Mouse (Mus musculus): ENCODE data around the gene Nebl. TPM values are rescaled to one million over a fixed set of nuclear protein-coding genes. Genes with fewer than 3 reads are reported as not detected.

Nebl gene
- total RNA-seq, 2 experiments from 2014 or later, result 60.6 to 63.0 TPM

GRCm38 (mm10) chr2:17714661-17715060 is 16.6 kb downstream of the Nebl start:
- intact Hi-C loops (cut with DNase I), result no loop called here
- DNase-seq (ENCODE audit: low spot score in 2 of 2), result peak in 1 of 2 experiments; percentile 51

DNA sequence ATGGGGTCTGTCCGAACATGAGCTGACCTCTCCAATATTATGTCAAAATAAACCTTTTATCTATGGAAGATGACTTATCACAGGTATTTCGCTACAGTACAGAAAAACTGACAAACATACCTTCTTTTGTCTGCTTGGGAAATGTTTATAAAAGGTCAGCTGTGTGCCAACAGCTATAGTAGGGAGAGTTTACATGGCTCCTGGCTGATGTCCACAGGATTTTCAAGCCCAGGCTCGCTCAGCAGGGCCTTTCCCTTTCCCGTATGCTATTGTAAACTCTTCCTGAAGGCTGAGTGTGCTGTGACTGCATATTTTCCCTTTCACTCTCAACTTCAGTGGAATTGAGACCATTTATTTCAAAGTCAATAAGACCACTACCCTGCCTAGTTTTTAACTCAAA is 17.1 kb downstream of the Nebl start:
- DNase-seq (ENCODE audit: low spot score in 2 of 2), result no peak
- intact Hi-C loops (cut with DNase I), result no loop called here

DNA sequence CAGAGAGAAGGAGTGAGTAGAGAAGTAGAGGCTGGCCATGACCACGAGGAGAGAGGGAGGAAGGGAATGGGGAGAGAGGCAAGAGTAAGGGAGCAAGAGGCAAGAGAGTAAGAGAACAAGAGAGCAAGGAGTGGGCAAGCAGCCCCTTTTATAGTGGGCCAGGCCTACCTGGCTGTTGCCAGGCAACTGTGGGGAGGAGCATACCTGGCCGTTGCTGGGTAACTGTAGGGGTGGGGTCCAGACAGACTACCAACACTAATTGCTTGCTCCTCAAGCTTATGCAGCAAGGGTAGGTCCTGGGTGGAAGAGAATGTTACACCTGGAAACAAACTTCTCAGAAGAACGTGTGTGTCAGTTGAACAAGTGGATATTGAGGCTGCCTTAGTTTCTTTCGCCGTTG is 20.0 kb downstream of the Nebl start:
- DNase-seq (ENCODE audit: low spot score in 2 of 2), result no peak
- intact Hi-C loops (cut with DNase I), result no loop called here

- no peak for DNase-seq (ENCODE audit: low spot score in 2 of 2)
- intact Hi-C loops (cut with DNase I), result no loop called here
Measured at GRCm38 (mm10) chr2:17710083-17710482, 21.2 kb downstream of the Nebl start.

DNA sequence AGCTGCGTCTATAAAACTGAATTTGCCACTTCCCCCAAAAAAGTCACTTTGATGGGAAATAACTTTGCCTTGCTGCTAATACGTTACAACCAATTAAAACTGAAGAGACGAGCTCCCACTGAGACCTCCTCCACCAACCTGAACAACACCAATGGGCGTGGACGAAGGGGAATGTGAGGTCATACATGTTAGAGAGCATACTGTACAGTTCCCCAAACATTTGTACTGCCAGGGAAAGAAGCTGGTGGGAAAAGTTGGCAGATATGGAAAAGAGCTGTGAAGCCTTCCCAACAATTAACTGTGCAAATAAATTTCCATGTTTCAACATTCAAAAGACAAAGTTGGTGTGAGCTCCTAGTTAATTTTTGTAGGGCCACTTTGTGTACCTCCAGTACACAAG is 25.3 kb downstream of the Nebl start:
- intact Hi-C loops (cut with DNase I), result no loop called here

DNA sequence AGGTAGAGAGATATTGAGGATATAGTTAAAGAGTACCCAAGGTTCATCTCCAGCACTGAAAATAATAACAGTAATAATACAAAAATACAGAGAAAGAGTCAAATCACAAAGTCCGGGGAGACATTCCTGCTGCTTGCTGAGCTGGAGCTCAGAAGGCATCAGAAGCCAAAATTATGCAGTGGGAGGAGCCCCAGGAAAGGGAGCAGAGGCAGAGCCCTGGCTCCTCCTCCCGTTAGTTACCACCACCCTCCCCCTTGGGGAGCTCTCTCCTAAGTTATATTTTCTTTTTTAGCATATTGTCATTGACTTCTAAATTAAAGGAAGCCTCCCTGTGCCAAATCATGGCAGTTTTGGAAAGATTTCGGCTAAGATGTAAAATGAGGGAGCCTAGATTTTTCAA is 25.8 kb downstream of the Nebl start:
- DNase-seq (ENCODE audit: low spot score in 2 of 2), result no peak
- intact Hi-C loops (cut with DNase I), result no loop called here

More for the DNA sequence above, 25.3 kb downstream of the Nebl start:
- no peak for DNase-seq (ENCODE audit: low spot score in 2 of 2)

GRCm38 (mm10) chr2:17703170-17703512 is 28.1 kb downstream of the Nebl start:
- intact Hi-C loops (cut with DNase I), result no loop called here
- DNase-seq (ENCODE audit: low spot score in 2 of 2), result peak in 1 of 2 experiments; percentile 42

GRCm38 (mm10) chr2:17702481-17703169 is 28.6 kb downstream of the Nebl start:
- intact Hi-C loops (cut with DNase I), result no loop called here
- peak in 1 of 2 experiments; percentile 45 for DNase-seq (ENCODE audit: low spot score in 2 of 2)

GRCm38 (mm10) chr2:17698161-17699087 is 32.8 kb downstream of the Nebl start:
- intact Hi-C loops (cut with DNase I), result no loop called here
- DNase-seq (ENCODE audit: low spot score in 2 of 2), result no peak

- DNase-seq (ENCODE audit: low spot score in 2 of 2), result no peak
- intact Hi-C loops (cut with DNase I), result no loop called here
Measured at GRCm38 (mm10) chr2:17692926-17693325, 38.3 kb downstream of the Nebl start.

GRCm38 (mm10) chr2:17690264-17690663 is 41.0 kb downstream of the Nebl start:
- intact Hi-C loops (cut with DNase I), result no loop called here
- DNase-seq (ENCODE audit: low spot score in 2 of 2), result no peak

DNA sequence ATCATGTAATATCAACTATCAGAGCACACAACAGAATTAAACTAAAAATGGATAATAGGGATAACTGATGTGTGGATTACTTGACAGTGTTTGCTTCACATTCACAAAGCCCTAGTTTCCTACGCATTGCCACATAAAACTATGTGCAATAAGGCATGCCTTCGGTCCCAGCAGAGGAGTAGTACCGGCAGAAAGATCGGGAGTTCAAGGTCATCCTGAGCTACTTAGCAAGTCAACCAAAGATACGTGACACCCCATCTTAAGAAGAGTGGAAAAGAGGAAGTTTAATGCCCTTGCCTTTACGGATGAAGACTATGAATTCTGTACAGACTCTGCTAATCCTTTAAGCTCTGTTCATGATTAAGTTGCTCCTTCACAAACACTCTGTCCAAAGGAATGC is 44.1 kb downstream of the Nebl start:
- intact Hi-C loops (cut with DNase I), result no loop called here
- DNase-seq (ENCODE audit: low spot score in 2 of 2), result no peak

- no peak for DNase-seq (ENCODE audit: low spot score in 2 of 2)
- intact Hi-C loops (cut with DNase I), result no loop called here
Measured at GRCm38 (mm10) chr2:17683326-17684040, 47.8 kb downstream of the Nebl start.

GRCm38 (mm10) chr2:17672156-17672555 is 59.1 kb downstream of the Nebl start:
- intact Hi-C loops (cut with DNase I), result no loop called here
- DNase-seq (ENCODE audit: low spot score in 2 of 2), result no peak

GRCm38 (mm10) chr2:17671566-17671965 is 59.7 kb downstream of the Nebl start:
- intact Hi-C loops (cut with DNase I), result no loop called here
- no peak for DNase-seq (ENCODE audit: low spot score in 2 of 2)

DNA sequence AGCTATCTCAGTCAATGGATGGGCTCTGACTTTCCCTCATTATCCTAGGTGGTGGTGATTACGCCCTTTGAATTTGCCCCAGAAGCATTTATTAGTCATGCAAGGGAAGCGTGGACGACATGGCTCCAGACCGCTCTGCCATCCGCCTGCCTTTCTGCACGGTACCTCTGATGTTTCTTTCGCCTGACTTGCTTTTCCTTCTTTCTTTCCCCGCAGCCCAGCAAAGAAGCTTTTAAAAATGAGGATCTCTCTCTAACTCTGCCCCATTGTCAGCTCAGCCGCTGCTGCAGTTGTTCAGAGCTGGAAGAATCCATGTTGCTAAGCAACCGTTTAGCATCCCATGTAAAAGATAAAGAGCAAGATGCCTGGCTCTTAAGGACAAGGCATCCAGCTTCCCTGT is 61.3 kb downstream of the Nebl start:
- peak; percentile 43 to 51 for DNase-seq (ENCODE audit: low spot score in 2 of 2)
- intact Hi-C loops (cut with DNase I), result no loop called here

DNA sequence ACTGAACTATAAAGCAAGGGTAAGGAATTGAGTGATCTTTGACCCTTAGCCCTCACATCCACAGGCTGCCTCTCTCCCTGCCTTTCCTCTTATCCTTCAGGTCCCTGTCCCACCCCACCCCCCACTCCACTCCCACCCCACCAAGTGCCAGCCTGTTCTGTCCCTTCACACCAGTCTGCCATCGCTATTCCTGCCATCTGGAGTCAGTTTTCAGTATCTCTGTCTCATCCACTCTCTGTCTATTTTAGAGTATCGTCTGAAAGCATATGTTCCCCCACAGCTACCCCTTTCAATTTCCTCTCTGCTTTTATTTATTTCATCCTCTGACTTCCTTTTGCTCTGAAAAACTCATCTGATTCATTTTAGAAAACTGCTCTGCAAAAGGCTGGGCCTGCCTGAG is 62.3 kb downstream of the Nebl start:
- intact Hi-C loops (cut with DNase I), result no loop called here
- DNase-seq (ENCODE audit: low spot score in 2 of 2), result peak; percentile 12 to 18

DNA sequence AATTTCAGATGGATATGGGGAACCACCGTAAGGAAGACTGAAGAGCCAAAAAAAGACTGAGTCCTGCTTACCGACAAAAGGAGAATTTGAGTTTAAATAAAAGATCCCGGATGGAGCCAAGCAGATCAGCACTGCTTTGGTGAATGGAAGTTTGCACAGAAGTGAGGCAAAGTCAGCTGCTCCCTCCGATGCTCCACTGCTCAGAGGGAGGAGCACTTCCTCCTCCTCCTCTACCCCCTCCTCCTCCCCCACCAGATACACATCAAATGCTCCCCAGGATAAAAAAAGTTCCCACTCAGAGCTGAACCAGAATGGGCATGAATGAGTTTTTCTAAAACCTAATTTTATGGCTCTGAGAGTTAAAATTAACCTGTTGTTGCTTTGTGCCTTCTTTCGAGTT is 73.1 kb downstream of the Nebl start:
- no peak for DNase-seq (ENCODE audit: low spot score in 2 of 2)
- intact Hi-C loops (cut with DNase I), result no loop called here

- intact Hi-C loops (cut with DNase I), result no loop called here
- no peak for DNase-seq (ENCODE audit: low spot score in 2 of 2)
Measured at GRCm38 (mm10) chr2:17650147-17650834, 81.0 kb downstream of the Nebl start.

GRCm38 (mm10) chr2:17649728-17650127 is 81.5 kb downstream of the Nebl start:
- DNase-seq (ENCODE audit: low spot score in 2 of 2), result no peak
- intact Hi-C loops (cut with DNase I), result loop anchor here (10.0 kb wide), 1 partner anchor 375 kb away; no protein-coding TSS in a partner anchor

Measured in left cerebral cortex, postnatal 14 days (tissue).